8 mouse cellular contexts compared by ENCODE assay signal in the genomic region with DNA sequence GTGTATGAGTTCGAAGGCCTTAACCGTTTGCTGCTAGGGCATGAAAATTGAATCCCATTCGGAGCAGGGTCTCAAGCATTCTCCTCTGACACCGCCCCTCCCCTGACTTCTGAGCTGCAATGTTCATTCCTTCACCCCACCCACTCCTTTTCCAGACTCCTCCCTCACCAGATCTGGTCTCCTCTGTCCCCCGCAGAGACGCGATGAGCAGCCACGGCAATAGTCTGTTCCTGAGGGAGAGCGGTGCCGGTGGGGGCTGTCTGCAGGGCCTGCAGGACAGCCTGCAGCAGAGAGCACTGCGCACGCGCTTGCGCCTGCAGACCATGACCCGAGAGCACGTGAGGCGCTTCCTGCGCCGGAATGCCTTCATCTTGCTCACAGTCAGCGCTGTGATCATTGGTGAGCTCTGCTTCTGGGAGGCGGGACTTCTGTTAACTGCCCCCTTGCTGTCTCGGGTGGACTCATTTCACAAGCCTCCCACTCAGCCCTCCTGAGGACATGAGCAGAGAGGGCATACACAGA. TPM values are rescaled to one million over a fixed set of nuclear protein-coding genes. Genes with fewer than 3 reads are reported as not detected.
DNase-seq lines count a peak whose midpoint lies in the region.

No protein-coding gene starts in this region.

- peak; percentile 83 for DNase-seq in adrenal gland, postnatal 14 days
- DNase-seq in embryo, embryonic 9.5 days (ENCODE audit: extremely low spot score): peak; percentile 72
- peak; percentile 44 to 66 for DNase-seq in gastrocnemius, postnatal 36 days
- DNase-seq in hindlimb bud, embryonic 11.5 days (ENCODE audit: extremely low spot score, low read depth, low spot score): peak; percentile 53
- peak; percentile 86 to 91 for DNase-seq in left cerebral cortex, adult 18-20 months (ENCODE audit: low spot score in 2 of 2)
- DNase-seq in lung, postnatal 14 days: peak; percentile 50
- peak; percentile 87 to 91 for DNase-seq in right cerebral cortex, adult 2 months (ENCODE audit: low spot score in 2 of 2)
- DNase-seq in adipocyte (ENCODE audit: low spot score): no peak

- intact Hi-C loops in gastrocnemius, postnatal 36 days (cut with DNase I): no loop called here

RNA-seq across cellular contexts. Expression of gene Slc1a6, which starts 7.3 kb away (rescaled TPM):
- 0.15 and 0.64 TPM in 2 replicates for total RNA-seq in adrenal gland, postnatal 14 days (2021)
- not detected for total RNA-seq in gastrocnemius, postnatal 36 days (2021)
- 10 to 100 TPM; 12.7 to 14.1 TPM for total RNA-seq in left cerebral cortex, adult 18-20 months (2021)

RNA-seq across cellular contexts. Expression of gene Ccdc105, which starts 34.8 kb away (rescaled TPM):
- not detected in 2 replicates for total RNA-seq in adrenal gland, postnatal 14 days (2021)
- total RNA-seq in gastrocnemius, postnatal 36 days (2021): not detected
- total RNA-seq in left cerebral cortex, adult 18-20 months (2021): under 1 TPM; 0.49 to 0.59 TPM
